8 mouse cellular contexts compared by ENCODE assay signal in the genomic region with DNA sequence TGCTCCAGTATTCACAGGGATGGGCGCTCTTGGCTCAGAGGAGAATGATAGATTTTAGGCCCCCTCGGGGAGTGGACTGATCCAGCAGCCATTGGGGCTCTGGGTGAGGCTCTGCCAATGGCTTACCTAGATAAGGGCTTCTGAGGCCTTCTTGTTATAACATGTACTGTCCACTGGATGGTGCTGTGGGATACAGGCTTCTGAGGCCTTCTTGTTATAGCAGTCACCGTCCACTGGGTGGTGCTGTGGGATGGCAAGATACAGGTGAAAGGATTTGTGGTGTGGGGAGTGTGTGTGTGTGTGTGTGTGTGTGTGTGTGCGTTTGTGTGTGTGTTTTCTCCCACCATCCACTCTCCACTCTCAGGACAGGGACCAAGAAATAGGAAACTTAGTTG.
DNase-seq lines count a peak whose midpoint lies in the region; ATAC-seq and TF ChIP-seq lines count a peak whose summit lies in the region.

No protein-coding gene starts in this region.

- WGBS in cerebellum, adult 2 months, result 2% methylated on average over 4 of the region's 4 CpGs
- WGBS in hindbrain, embryonic 13.5 days, result 4% methylated on average over 4 of the region's 4 CpGs

- peak; percentile 95 for DNase-seq in NIH3T3 (ENCODE audit: low read depth)
- DNase-seq in cerebellum, adult 2 months, result peak; percentile 87 to 90
- peak; percentile 75 to 79 for DNase-seq in layer of hippocampus, postnatal 36 days
- DNase-seq in right cerebral cortex, adult 2 months (ENCODE audit: low spot score in 2 of 2), result peak; percentile 89 to 90
- DNase-seq in urinary bladder, postnatal 4 days (ENCODE audit: low spot score in 2 of 2), result peak; percentile 72 to 73

- no peaks in the 10 kb centered on the region for H3K36me3 ChIP-seq in hindbrain, embryonic 13.5 days

- no peak overlapping the region for H3K4me2 ChIP-seq in hindbrain, embryonic 13.5 days

- ATAC-seq in frontal cortex, adult (ENCODE audit: low TSS enrichment), result peak; percentile 39
- peak; percentile 60; the same call in 1 of the 2 replicates for ATAC-seq in hindbrain, embryonic 13.5 days (ENCODE audit: low FRiP score)
- peak; percentile 94 for ATAC-seq in megakaryocyte, adult 5-6 weeks (ENCODE audit: poor library complexity, severe bottlenecking)

- no peaks in the 10 kb centered on the region for H3K27me3 ChIP-seq in cerebellum, adult 2 months (ENCODE audit: control insufficient read depth, insufficient read depth, low read length)
- H3K27me3 ChIP-seq in hindbrain, embryonic 13.5 days, result no peaks in the 10 kb centered on the region

- no peak overlapping the region for H3K9ac ChIP-seq in hindbrain, embryonic 13.5 days

- peak; percentile 100 for TF ChIP-seq CTCF in cerebellum, adult 2 months (IDR thresholded peaks at IDR 0.05; ENCODE audit: borderline replicate concordance, insufficient read depth, low read depth, low read length)

- H3K9me3 ChIP-seq in hindbrain, embryonic 13.5 days, result no peaks in the 10 kb centered on the region

- H3K4me3 ChIP-seq in cerebellum, adult 2 months (replicated peaks; ENCODE audit: insufficient read depth, low read depth, low read length), result no peak overlapping the region
- H3K4me3 ChIP-seq in hindbrain, embryonic 13.5 days, result no peak overlapping the region

- H3K27ac ChIP-seq in cerebellum, adult 2 months (ENCODE audit: insufficient read depth, low read length), result 0 out of 2 replicates have a peak overlapping the region, but pooled peaks have one; percentile 12
- peak overlapping the region; percentile 58 for H3K27ac ChIP-seq in hindbrain, embryonic 13.5 days

- H3K4me1 ChIP-seq in cerebellum, adult 2 months (ENCODE audit: control insufficient read depth, insufficient read depth, low read length), result peaks cover 24% of the 10 kb centered on the region
- H3K4me1 ChIP-seq in hindbrain, embryonic 13.5 days (replicated peaks), result peaks cover 40% of the 10 kb centered on the region

- no peak for TF ChIP-seq POLR2A in cerebellum, adult 2 months (IDR thresholded peaks at IDR 0.05; ENCODE audit: borderline replicate concordance, insufficient read depth, low read length)

Comparison
In these comparisons a context has a peak if more than half of its experiments do, and no peak if none do; other contexts are left out.
1. ATAC-seq: peak in every context shown above with its lines; median percentile 94 in megakaryocyte, adult 5-6 weeks; 60 in hindbrain, embryonic 13.5 days; 39 in frontal cortex, adult.